Mouse (Mus musculus) erythroblast, embryonic 14.5 days (primary cell): ENCODE measurements at regions not wholly inside any gene's neighbourhood (a gene's known extent, or its start where the extent isn't known, plus 50 kb on each side); places are given as distances from the start of the nearest gene placed in this dataset.

ENCODE experiments used
- GATA1 ChIP-seq: IDR thresholded peaks from 2 replicates; pipeline ENCODE4 v1.6.1; 2012; ENCODE audit warnings: low read length, inconsistent platforms, mixed read lengths
- TAL1 ChIP-seq: IDR thresholded peaks from 3 replicates; pipeline ENCODE4 v1.6.1; 2012; ENCODE audit warnings: low read length, inconsistent platforms, mixed read lengths

DNA sequence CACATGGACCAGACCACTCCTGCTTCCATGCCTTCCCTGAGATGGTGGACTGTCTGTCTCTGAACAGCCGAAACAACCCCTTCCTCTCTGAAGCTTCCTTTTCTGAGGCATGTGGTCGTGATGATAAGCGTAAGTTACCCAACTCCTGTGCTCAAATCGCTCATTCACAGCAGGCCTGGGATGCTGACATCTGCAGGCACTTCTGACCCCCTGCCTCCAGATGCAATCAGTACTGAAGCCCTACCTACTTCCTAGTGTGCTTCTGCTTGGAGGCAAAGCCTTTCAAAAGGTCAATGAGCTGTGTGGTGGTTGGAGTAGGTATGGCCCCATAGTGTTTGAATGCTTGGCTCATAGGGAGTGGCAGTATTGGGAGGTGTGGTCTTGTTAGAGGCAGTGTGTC lies 253.7 kb upstream of the Irx3 start:
- TF ChIP-seq TAL1 (no peak), GATA1 (no peak)
